Mouse (Mus musculus) hindbrain, embryonic 15.5 days (tissue): ENCODE measurements around the gene Pde7b. TPM values are rescaled to one million over a fixed set of nuclear protein-coding genes. Genes with fewer than 3 reads are reported as not detected.

Experiments used
- ATAC-seq: fragments of 200-750 bp; cut with Nextera tagmentation; 2 replicates; pipeline ENCODE4 v1.8.0; 2017; ENCODE audit warnings: low read depth, moderate number of reproducible peaks, moderate TSS enrichment; ENCODE audit not compliant: low FRiP score
- H3K27ac ChIP-seq: fragments of 300-500 bp; sonication (generic); replicated peaks from 2 replicates; pipeline ENCODE4 v1.5.1; 2015; ENCODE audit warnings: mild to moderate bottlenecking, inconsistent platforms
- H3K27me3 ChIP-seq: fragments of 300-500 bp; sonication (generic); 2 replicates; pipeline ENCODE4 v1.6.1; 2015; ENCODE audit warnings: control low read depth, inconsistent platforms
- H3K36me3 ChIP-seq: fragments of 300-500 bp; sonication (generic); 2 replicates; pipeline ENCODE4 v1.6.1; 2015; ENCODE audit warnings: control low read depth, inconsistent platforms
- H3K4me1 ChIP-seq: fragments of 300-500 bp; sonication (generic); replicated peaks from 2 replicates; pipeline ENCODE4 v1.6.1; 2015; ENCODE audit warnings: control low read depth, inconsistent platforms
- H3K4me2 ChIP-seq: fragments of 300-500 bp; sonication (generic); 2 replicates; pipeline ENCODE4 v1.6.1; 2015; ENCODE audit warnings: moderate library complexity, mild to moderate bottlenecking, inconsistent platforms
- H3K4me3 ChIP-seq: fragments of 300-500 bp; sonication (generic); 2 replicates; pipeline ENCODE4 v1.5.1; 2015; ENCODE audit warnings: mild to moderate bottlenecking, inconsistent platforms
- H3K9ac ChIP-seq: fragments of 300-500 bp; sonication (generic); 2 replicates; pipeline ENCODE4 v1.6.1; 2015; ENCODE audit warnings: inconsistent platforms
- H3K9me3 ChIP-seq: fragments of 300-500 bp; sonication (generic); 2 replicates; pipeline ENCODE4 v1.6.1; 2016; ENCODE audit warnings: control low read depth, inconsistent platforms
- WGBS: fragments of 180-500 bp; shearing (Covaris S2); methylation state at CpG from one replicate; pipeline ENCODE4 v1.1.7; 2015; 5-methylcytosine and 5-hydroxymethylcytosine counted together
- polyA plus RNA-seq: library from polyadenylated mRNA; unstranded; fragments of >200 nt; fragmentation: Nextera tagmentation; extraction: Ambion mirVana; gene quantifications from 2 replicates; pipeline ENCODE4 v1.2.1, GENCODE M21; 2015

Gene Pde7b
- polyA plus RNA-seq, 1 experiment from 2014 or later = 2.9 TPM

DNA sequence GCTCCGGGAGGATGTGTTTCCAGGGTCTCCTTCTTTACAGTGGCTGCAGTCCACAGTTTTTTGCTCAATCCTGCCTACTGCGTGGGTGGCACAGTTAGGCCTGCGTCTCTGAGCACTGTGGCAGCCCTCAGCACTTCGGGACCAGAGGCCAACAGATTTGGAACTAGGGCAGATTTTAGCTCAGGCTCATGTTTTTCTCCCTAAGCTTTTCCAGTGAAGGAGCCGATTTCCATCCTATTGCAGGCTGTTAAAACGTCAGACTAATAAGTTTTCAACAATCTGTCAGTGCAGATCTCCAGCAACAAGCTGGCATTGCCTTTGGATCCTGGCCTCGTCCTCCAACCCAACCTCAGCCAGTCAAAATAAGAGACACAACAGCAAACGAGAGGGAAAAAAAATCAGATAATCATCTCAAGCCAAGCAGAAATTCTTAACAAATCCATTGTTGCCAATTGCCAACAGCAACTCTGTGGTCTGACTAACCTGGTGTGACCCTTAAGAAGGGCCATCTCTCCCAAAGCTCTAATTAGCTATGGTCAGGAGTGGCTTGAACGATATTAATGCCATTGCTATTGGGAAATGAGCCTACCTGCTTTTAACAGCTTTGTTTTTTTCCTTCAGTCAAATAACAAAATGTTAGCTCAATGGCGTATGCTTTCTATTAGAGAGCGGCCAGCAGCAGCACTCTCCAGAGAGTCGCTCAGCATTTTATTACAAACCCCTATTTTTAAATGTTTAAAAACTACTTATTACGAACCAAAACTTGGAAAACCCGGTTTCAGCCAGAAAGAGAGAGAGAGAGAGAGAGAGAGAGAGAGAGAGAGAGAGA is 92.4 kb downstream of the Pde7b start:
- H3K4me2 ChIP-seq = no peak overlapping the region
- WGBS = 78% methylated on average over 14 of the region's 14 CpGs
- no peak overlapping the region for H3K9ac ChIP-seq
- no peak for ATAC-seq
- H3K9me3 ChIP-seq = no peaks in the 10 kb centered on the region
- no peak overlapping the region for H3K27ac ChIP-seq
- H3K27me3 ChIP-seq = no peaks in the 10 kb centered on the region
- no peak overlapping the region for H3K4me3 ChIP-seq
- H3K36me3 ChIP-seq = no peaks in the 10 kb centered on the region
- H3K4me1 ChIP-seq = no peaks in the 10 kb centered on the region

- Histone ChIP-seq H3K27me3 (no peaks in the 10 kb centered on the region), H3K4me2 (no peak overlapping the region), H3K9ac (no peak overlapping the region), H3K4me3 (no peak overlapping the region), H3K4me1 (no peaks in the 10 kb centered on the region), H3K27ac (no peak overlapping the region), H3K36me3 (no peaks in the 10 kb centered on the region), H3K9me3 (no peaks in the 10 kb centered on the region)
- no peak for ATAC-seq
- 63% methylated on average over 7 of the region's 7 CpGs for WGBS
Observed at GRCm38 (mm10) chr10:20630122-20630521, 94.8 kb downstream of the Pde7b start.

GRCm38 (mm10) chr10:20625702-20626375 is 99.0 kb downstream of the Pde7b start:
- H3K4me2 ChIP-seq = no peak overlapping the region
- no peak overlapping the region for H3K9ac ChIP-seq
- no peaks in the 10 kb centered on the region for H3K27me3 ChIP-seq
- no peak overlapping the region for H3K27ac ChIP-seq
- ATAC-seq = no peak
- 92% methylated on average over 16 of the region's 16 CpGs for WGBS
- H3K4me3 ChIP-seq = no peak overlapping the region
- H3K36me3 ChIP-seq = no peaks in the 10 kb centered on the region
- H3K4me1 ChIP-seq = no peaks in the 10 kb centered on the region
- no peaks in the 10 kb centered on the region for H3K9me3 ChIP-seq

- Histone ChIP-seq H3K27ac (no peak overlapping the region), H3K4me2 (no peak overlapping the region), H3K9me3 (no peaks in the 10 kb centered on the region), H3K36me3 (no peaks in the 10 kb centered on the region), H3K9ac (no peak overlapping the region), H3K4me3 (no peak overlapping the region), H3K4me1 (no peaks in the 10 kb centered on the region), H3K27me3 (no peaks in the 10 kb centered on the region)
- ATAC-seq = no peak
- 78% methylated on average over 8 of the region's 8 CpGs for whole genome bisulfite sequencing
Observed at GRCm38 (mm10) chr10:20621661-20622454, 103.0 kb downstream of the Pde7b start.

GRCm38 (mm10) chr10:20606007-20606406 is 118.9 kb downstream of the Pde7b start:
- WGBS = 53% methylated on average over 2 of the region's 2 CpGs
- Histone ChIP-seq H3K9me3 (no peaks in the 10 kb centered on the region), H3K27me3 (no peaks in the 10 kb centered on the region), H3K4me1 (no peaks in the 10 kb centered on the region), H3K4me2 (no peak overlapping the region), H3K9ac (no peak overlapping the region), H3K36me3 (no peaks in the 10 kb centered on the region), H3K27ac (no peak overlapping the region), H3K4me3 (no peak overlapping the region)
- ATAC-seq = no peak

DNA sequence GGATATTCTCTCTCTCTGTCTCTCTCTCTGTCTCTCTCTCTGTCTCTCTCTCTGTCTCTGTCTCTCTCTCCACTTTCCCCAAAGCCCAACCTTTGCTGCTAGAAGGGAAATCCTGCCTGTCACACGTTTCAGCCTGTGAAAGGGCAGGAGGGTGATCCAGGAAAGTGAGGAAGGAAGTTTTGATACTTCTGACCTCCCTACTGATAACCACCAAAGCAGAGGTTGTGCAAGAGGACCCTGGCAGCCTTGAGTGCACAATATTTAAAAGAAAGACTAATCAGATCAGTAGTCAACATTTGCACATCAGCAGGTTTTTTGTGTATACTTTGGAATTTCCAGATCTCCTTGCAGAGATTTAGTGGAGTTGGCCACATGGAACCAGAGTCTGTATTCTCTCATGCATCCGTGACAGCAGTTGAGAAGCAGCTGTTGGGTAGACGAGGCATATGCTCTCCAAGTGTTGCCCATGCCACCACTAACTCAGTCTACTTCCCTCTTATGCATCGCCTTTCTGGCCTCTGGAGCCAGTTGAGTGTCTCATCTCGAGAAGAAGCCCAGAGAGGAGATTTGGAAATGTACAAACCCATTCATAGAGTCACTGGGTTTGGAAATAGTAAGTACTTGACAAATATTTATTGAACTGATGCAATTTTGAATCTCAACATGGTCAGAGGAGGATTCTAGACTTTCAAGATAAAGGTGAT is 129.6 kb downstream of the Pde7b start:
- H3K4me1 ChIP-seq = no peaks in the 10 kb centered on the region
- no peaks in the 10 kb centered on the region for H3K9me3 ChIP-seq
- no peak for ATAC-seq
- H3K4me2 ChIP-seq = no peak overlapping the region
- H3K27ac ChIP-seq = no peak overlapping the region
- no peak overlapping the region for H3K4me3 ChIP-seq
- no peaks in the 10 kb centered on the region for H3K36me3 ChIP-seq
- WGBS = 78% methylated on average over 5 of the region's 5 CpGs
- H3K9ac ChIP-seq = no peak overlapping the region
- H3K27me3 ChIP-seq = no peaks in the 10 kb centered on the region

GRCm38 (mm10) chr10:20594015-20594414 is 130.9 kb downstream of the Pde7b start:
- no peaks in the 10 kb centered on the region for H3K27me3 ChIP-seq
- no peaks in the 10 kb centered on the region for H3K9me3 ChIP-seq
- 64% methylated on average over 5 of the region's 5 CpGs for WGBS
- no peak overlapping the region for H3K4me3 ChIP-seq
- no peak overlapping the region for H3K4me2 ChIP-seq
- no peak for ATAC-seq
- no peak overlapping the region for H3K27ac ChIP-seq
- H3K4me1 ChIP-seq = no peaks in the 10 kb centered on the region
- H3K36me3 ChIP-seq = no peaks in the 10 kb centered on the region
- H3K9ac ChIP-seq = no peak overlapping the region

DNA sequence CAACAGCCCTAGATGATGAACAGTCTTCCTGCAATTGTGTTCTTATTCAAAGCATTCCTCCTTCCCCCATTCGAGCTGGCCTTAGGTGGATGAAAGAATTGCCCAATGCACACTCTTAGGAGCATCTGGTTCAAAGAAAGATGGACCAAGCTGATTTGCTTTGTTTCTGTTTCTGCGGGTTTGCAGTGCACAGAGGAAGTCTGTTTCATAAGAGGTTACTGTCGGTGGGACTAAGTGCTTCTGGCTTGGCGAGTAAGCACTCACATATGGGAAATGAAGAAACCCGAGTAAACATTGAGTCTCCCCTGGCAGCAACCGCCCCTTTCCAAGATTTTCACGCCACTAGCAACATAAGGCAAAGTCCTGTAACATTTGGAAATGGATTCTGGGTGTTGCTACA is 134.8 kb downstream of the Pde7b start:
- H3K4me3 ChIP-seq = no peak overlapping the region
- no peak overlapping the region for H3K4me2 ChIP-seq
- H3K4me1 ChIP-seq = no peaks in the 10 kb centered on the region
- no peaks in the 10 kb centered on the region for H3K36me3 ChIP-seq
- ATAC-seq = no peak
- H3K9me3 ChIP-seq = no peaks in the 10 kb centered on the region
- H3K27me3 ChIP-seq = no peaks in the 10 kb centered on the region
- WGBS = 75% methylated on average over 7 of the region's 7 CpGs
- H3K27ac ChIP-seq = no peak overlapping the region
- H3K9ac ChIP-seq = no peak overlapping the region

GRCm38 (mm10) chr10:20585959-20586358 is 138.9 kb downstream of the Pde7b start:
- Histone ChIP-seq H3K9ac (no peak overlapping the region), H3K4me2 (no peak overlapping the region), H3K9me3 (no peaks in the 10 kb centered on the region), H3K4me3 (no peak overlapping the region), H3K36me3 (no peaks in the 10 kb centered on the region), H3K4me1 (no peaks in the 10 kb centered on the region), H3K27ac (no peak overlapping the region), H3K27me3 (no peaks in the 10 kb centered on the region)
- ATAC-seq = no peak
- WGBS = 87% methylated on average over 4 of the region's 4 CpGs

GRCm38 (mm10) chr10:20575002-20575401 is 149.9 kb downstream of the Pde7b start:
- ATAC-seq = no peak
- H3K4me3 ChIP-seq = no peak overlapping the region
- no peak overlapping the region for H3K27ac ChIP-seq
- 95% methylated on average over 11 of the region's 11 CpGs for WGBS
- H3K27me3 ChIP-seq = no peaks in the 10 kb centered on the region
- no peaks in the 10 kb centered on the region for H3K36me3 ChIP-seq
- no peak overlapping the region for H3K9ac ChIP-seq
- H3K9me3 ChIP-seq = no peaks in the 10 kb centered on the region
- no peaks in the 10 kb centered on the region for H3K4me1 ChIP-seq
- no peak overlapping the region for H3K4me2 ChIP-seq

GRCm38 (mm10) chr10:20574414-20574813 is 150.5 kb downstream of the Pde7b start:
- ATAC-seq = no peak
- Histone ChIP-seq H3K27me3 (no peaks in the 10 kb centered on the region), H3K9me3 (no peaks in the 10 kb centered on the region), H3K27ac (no peak overlapping the region), H3K4me3 (no peak overlapping the region), H3K4me2 (no peak overlapping the region), H3K9ac (no peak overlapping the region), H3K4me1 (no peaks in the 10 kb centered on the region), H3K36me3 (no peaks in the 10 kb centered on the region)
- 90% methylated on average over 1 of the region's 1 CpGs for WGBS
